ENCODE assay signal across 14 mouse cellular contexts in genomic region chr2:38094380-38095163, GRCm38 (mm10).
DNase-seq lines count a peak whose midpoint lies in the region; ATAC-seq lines count a peak whose summit lies in the region.
"Had no signal": no experiment of that assay in that cellular context is flagged by ENCODE, and none has a peak within 500 bp of the region (broad histone marks: within the 10 kb centered on the region; RNA-seq: fewer than 3 reads in every experiment).

No protein-coding gene starts in this region.

- peaks cover 20% of the 10 kb centered on the region for H3K4me1 ChIP-seq in kidney, embryonic 15.5 days
- peaks cover 52% of the 10 kb centered on the region for H3K4me1 ChIP-seq in neural tube, embryonic 13.5 days (replicated peaks)
- H3K4me1 ChIP-seq in forebrain, embryonic 15.5 days, result peaks cover 54% of the 10 kb centered on the region

- no peak overlapping the region for H3K4me2 ChIP-seq in kidney, embryonic 15.5 days
- no peak overlapping the region for H3K4me2 ChIP-seq in neural tube, embryonic 13.5 days
- H3K4me2 ChIP-seq in forebrain, embryonic 15.5 days (replicated peaks), result no peak overlapping the region
- H3K4me2 ChIP-seq: heart, embryonic 15.5 days; midbrain, embryonic 12.5 days had no signal

- no peak overlapping the region for H3K9ac ChIP-seq in kidney, embryonic 15.5 days
- 0 out of 2 replicates have a peak overlapping the region, but pooled peaks have one; percentile 17 for H3K9ac ChIP-seq in neural tube, embryonic 13.5 days
- no peak overlapping the region for H3K9ac ChIP-seq in forebrain, embryonic 15.5 days (replicated peaks)
- H3K9ac ChIP-seq: heart, embryonic 15.5 days; midbrain, embryonic 12.5 days had no signal

- no peaks in the 10 kb centered on the region for H3K36me3 ChIP-seq in kidney, embryonic 15.5 days
- H3K36me3 ChIP-seq in neural tube, embryonic 13.5 days, result no peaks in the 10 kb centered on the region
- H3K36me3 ChIP-seq in forebrain, embryonic 15.5 days, result no peaks in the 10 kb centered on the region
- H3K36me3 ChIP-seq: heart, embryonic 15.5 days; midbrain, embryonic 12.5 days had no signal

- peaks cover 4% of the 10 kb centered on the region; the same call in 1 of the 2 replicates for H3K27me3 ChIP-seq in kidney, embryonic 15.5 days
- no peaks in the 10 kb centered on the region for H3K27me3 ChIP-seq in neural tube, embryonic 13.5 days
- H3K27me3 ChIP-seq in forebrain, embryonic 15.5 days, result no peaks in the 10 kb centered on the region
- H3K27me3 ChIP-seq: heart, embryonic 15.5 days; midbrain, embryonic 12.5 days had no signal

- no peaks in the 10 kb centered on the region for H3K9me3 ChIP-seq in kidney, embryonic 15.5 days (replicated peaks)
- H3K9me3 ChIP-seq in neural tube, embryonic 13.5 days, result no peaks in the 10 kb centered on the region
- H3K9me3 ChIP-seq in forebrain, embryonic 15.5 days, result no peaks in the 10 kb centered on the region
- H3K9me3 ChIP-seq: heart, embryonic 15.5 days; midbrain, embryonic 12.5 days had no signal

- peak; percentile 41; the same call in 1 of the 2 replicates for ATAC-seq in kidney, embryonic 15.5 days (replicated peaks; ENCODE audit: low FRiP score)
- ATAC-seq in neural tube, embryonic 13.5 days (ENCODE audit: low read depth), result peak; percentile 60; the same call in 1 of the 2 replicates
- no peak for ATAC-seq in forebrain, embryonic 15.5 days (replicated peaks)
- ATAC-seq: intestine, embryonic 16.5 days had no signal

- H3K27ac ChIP-seq in kidney, embryonic 15.5 days, result no peak overlapping the region
- peak overlapping the region; percentile 54 for H3K27ac ChIP-seq in neural tube, embryonic 13.5 days (replicated peaks)
- H3K27ac ChIP-seq in forebrain, embryonic 15.5 days (replicated peaks), result peak overlapping the region; percentile 3; the same call in 1 of the 2 replicates
- H3K27ac ChIP-seq: heart, adult 2 months; heart, embryonic 15.5 days; midbrain, embryonic 12.5 days; stomach, postnatal 0 days had no signal

- H3K4me3 ChIP-seq in kidney, embryonic 15.5 days (replicated peaks), result no peak overlapping the region
- H3K4me3 ChIP-seq in neural tube, embryonic 13.5 days, result no peak overlapping the region
- no peak overlapping the region for H3K4me3 ChIP-seq in forebrain, embryonic 15.5 days
- H3K4me3 ChIP-seq: heart, adult 2 months; heart, embryonic 15.5 days; midbrain, embryonic 12.5 days had no signal

- 25% methylated on average over 2 of the region's 2 CpGs for WGBS in kidney, embryonic 15.5 days
- WGBS in neural tube, embryonic 13.5 days, result 28% methylated on average over 2 of the region's 2 CpGs
- WGBS in forebrain, embryonic 15.5 days, result 11% methylated on average over 2 of the region's 2 CpGs

- no peak for DNase-seq in kidney, postnatal 4 days
- no peak for DNase-seq in neural tube, embryonic 10.5 days (ENCODE audit: extremely low spot score, low spot score)
- no peak for DNase-seq in urinary bladder, postnatal 25 days (ENCODE audit: low spot score)
- no peak for DNase-seq in cerebellum, postnatal 10 days
- DNase-seq: cerebellum, adult 9-11 months; heart, adult 2 months; layer of hippocampus, postnatal 36 days had no signal
